Mouse (Mus musculus) myocyte (in vitro differentiated cells): ENCODE measurements around the gene Slc30a3. TPM values are rescaled to one million over a fixed set of nuclear protein-coding genes. Genes with fewer than 3 reads are reported as not detected.

Source experiments
- H3K27me3 ChIP-seq: one replicate; pipeline ENCODE4 v1.6.1; 2011; ENCODE audit not compliant: control insufficient read depth, insufficient read depth, insufficient read length
- H3K36me3 ChIP-seq: one replicate; pipeline ENCODE4 v1.6.1; 2011; ENCODE audit not compliant: control insufficient read depth, insufficient read depth
- H3K4me2 ChIP-seq: one replicate; pipeline ENCODE4 v1.6.1; 2011; ENCODE audit warnings: low read depth, control low read depth
- H3K4me3 ChIP-seq: one replicate; pipeline ENCODE4 v1.5.1; 2011; ENCODE audit warnings: mild to moderate bottlenecking, control low read depth, moderate library complexity
- H3K79me2 ChIP-seq: one replicate; pipeline ENCODE4 v1.6.1; 2011; ENCODE audit not compliant: control insufficient read depth, insufficient read depth
- H3ac ChIP-seq: one replicate; pipeline ENCODE4 v1.6.1; 2011; ENCODE audit not compliant: control insufficient read depth, insufficient read length
- CEBPB ChIP-seq: IDR thresholded peaks from 2 replicates; pipeline ENCODE4 v1.6.1; 2011; ENCODE audit warnings: mild to moderate bottlenecking, moderate library complexity; ENCODE audit not compliant: poor library complexity, insufficient read depth, severe bottlenecking
- E2F4 ChIP-seq: IDR thresholded peaks from one replicate; pipeline ENCODE4 v1.6.1; 2011; ENCODE audit warnings: mild to moderate bottlenecking, control low read depth, moderate library complexity; ENCODE audit not compliant: insufficient read depth
- MAX ChIP-seq: IDR thresholded peaks from one replicate; pipeline ENCODE4 v1.6.1; 2011; ENCODE audit warnings: low read depth, mild to moderate bottlenecking, control low read depth
- MYOD1 ChIP-seq, 3 experiments: IDR thresholded peaks; one replicate each; pipeline ENCODE4 v1.6.1; 2011; ENCODE audit warnings: control low read depth in 2 of 3, low read depth in 2 of 3, mild to moderate bottlenecking in 2 of 3, moderate library complexity in 1 of 3; ENCODE audit not compliant: insufficient read length in 2 of 3, control insufficient read depth in 1 of 3
- MYOG ChIP-seq, 3 experiments: IDR thresholded peaks; one replicate each; pipeline ENCODE4 v1.6.1; 2011; ENCODE audit warnings: control low read depth in 2 of 3, low read depth in 2 of 3, mild to moderate bottlenecking in 2 of 3; ENCODE audit not compliant: insufficient read length in 2 of 3, control insufficient read depth in 1 of 3, insufficient read depth in 1 of 3
- POLR2A ChIP-seq: IDR thresholded peaks from one replicate; pipeline ENCODE4 v1.6.1; 2011; ENCODE audit warnings: low read depth, mild to moderate bottlenecking, control low read depth, moderate library complexity; ENCODE audit not compliant: insufficient read length
- POLR2AphosphoS2 ChIP-seq: IDR thresholded peaks from one replicate; pipeline ENCODE4 v1.6.1; 2011; ENCODE audit warnings: low read depth, control low read depth; ENCODE audit not compliant: insufficient read length
- REST ChIP-seq: IDR thresholded peaks from one replicate; pipeline ENCODE4 v1.6.1; 2011; ENCODE audit warnings: mild to moderate bottlenecking, control low read depth, moderate library complexity; ENCODE audit not compliant: insufficient read depth, insufficient read length
- SRF ChIP-seq: IDR thresholded peaks from one replicate; pipeline ENCODE4 v1.6.1; 2011; ENCODE audit warnings: low read depth; ENCODE audit not compliant: control insufficient read depth, insufficient read length
- TCF12 ChIP-seq: IDR thresholded peaks from one replicate; pipeline ENCODE4 v1.6.1; 2011; ENCODE audit warnings: mild to moderate bottlenecking, control low read depth; ENCODE audit not compliant: poor library complexity, insufficient read depth, severe bottlenecking
- TCF3 ChIP-seq: IDR thresholded peaks from one replicate; pipeline ENCODE4 v1.6.1; 2011; ENCODE audit warnings: low read depth, control low read depth; ENCODE audit not compliant: insufficient read length
- USF1 ChIP-seq: IDR thresholded peaks from one replicate; pipeline ENCODE4 v1.6.1; 2011; ENCODE audit warnings: low read depth, mild to moderate bottlenecking, control low read depth, moderate library complexity
- polyA plus RNA-seq: library from polyadenylated mRNA; unstranded; fragments of >200 nt; fragmentation: generic; extraction: Trizol; gene quantifications from one replicate; pipeline ENCODE4 v1.2.1, GENCODE M21; 2012; ENCODE audit warnings: missing spikeins

Slc30a3 gene
- polyA plus RNA-seq, 1 experiment, result 0.19 TPM

GRCm38 (mm10) chr5:31076346-31076745, 31.7 kb downstream of the Slc30a3 start:
- H3ac ChIP-seq, result no peak overlapping the region
- no peaks in the 10 kb centered on the region for H3K79me2 ChIP-seq
- no peaks in the 10 kb centered on the region for H3K27me3 ChIP-seq
- TF ChIP-seq MYOG (IDR thresholded peaks at IDR 0.05; ENCODE audit: control insufficient read depth in 1 of 3, insufficient read depth in 1 of 3, insufficient read length in 2 of 3, low read depth in 2 of 3) (no peak), REST (no peak), POLR2A (no peak), POLR2AphosphoS2 (no peak), MAX (no peak), TCF12 (no peak), USF1 (no peak), E2F4 (no peak), CEBPB (no peak), SRF (no peak), MYOD1 (IDR thresholded peaks at IDR 0.05; ENCODE audit: control insufficient read depth in 1 of 3, insufficient read length in 2 of 3, low read depth in 2 of 3) (no peak), TCF3 (no peak)
- H3K36me3 ChIP-seq, result no peaks in the 10 kb centered on the region
- no peak overlapping the region for H3K4me3 ChIP-seq
- H3K4me2 ChIP-seq, result no peak overlapping the region

- TF ChIP-seq MAX (no peak), CEBPB (no peak), TCF3 (no peak), MYOD1 (IDR thresholded peaks at IDR 0.05; ENCODE audit: control insufficient read depth in 1 of 3, insufficient read length in 2 of 3, low read depth in 2 of 3) (no peak), POLR2AphosphoS2 (no peak)
- H3K4me2 ChIP-seq, result no peak overlapping the region
- no peaks in the 10 kb centered on the region for H3K79me2 ChIP-seq
- H3K36me3 ChIP-seq, result peaks cover 1% of the 10 kb centered on the region
- H3K27me3 ChIP-seq, result no peaks in the 10 kb centered on the region
- no peak overlapping the region for H3ac ChIP-seq
- H3K4me3 ChIP-seq, result no peak overlapping the region
These were observed 34.9 kb downstream of the Slc30a3 start for GRCm38 (mm10) chr5:31073176-31073575.

- no peak overlapping the region for H3K4me2 ChIP-seq
- H3ac ChIP-seq, result no peak overlapping the region
- H3K4me3 ChIP-seq, result no peak overlapping the region
- H3K36me3 ChIP-seq, result peaks cover 6% of the 10 kb centered on the region
- no peaks in the 10 kb centered on the region for H3K79me2 ChIP-seq
- no peak for TF ChIP-seq SRF
- H3K27me3 ChIP-seq, result no peaks in the 10 kb centered on the region
These were observed 36.2 kb downstream of the Slc30a3 start for GRCm38 (mm10) chr5:31071821-31072220.

GRCm38 (mm10) chr5:31071059-31071458, 37.0 kb downstream of the Slc30a3 start:
- no peaks in the 10 kb centered on the region for H3K27me3 ChIP-seq
- peaks cover 6% of the 10 kb centered on the region for H3K36me3 ChIP-seq
- H3K79me2 ChIP-seq, result no peaks in the 10 kb centered on the region
- no peak for TF ChIP-seq CEBPB
- no peak overlapping the region for H3K4me2 ChIP-seq
- no peak overlapping the region for H3ac ChIP-seq
- no peak overlapping the region for H3K4me3 ChIP-seq

GRCm38 (mm10) chr5:31069810-31070209, 38.2 kb downstream of the Slc30a3 start:
- Histone ChIP-seq H3ac (no peak overlapping the region), H3K4me2 (no peak overlapping the region), H3K79me2 (no peaks in the 10 kb centered on the region), H3K4me3 (no peak overlapping the region), H3K36me3 (peaks cover 6% of the 10 kb centered on the region), H3K27me3 (no peaks in the 10 kb centered on the region)
- TF ChIP-seq E2F4, result no peak
- no peak for TF ChIP-seq USF1
- no peak for TF ChIP-seq MYOG (IDR thresholded peaks at IDR 0.05; ENCODE audit: control insufficient read depth in 1 of 3, insufficient read depth in 1 of 3, insufficient read length in 2 of 3, low read depth in 2 of 3)
- no peak for TF ChIP-seq SRF
- TF ChIP-seq REST, result no peak
- no peak for TF ChIP-seq POLR2AphosphoS2
- no peak for TF ChIP-seq MYOD1 (IDR thresholded peaks at IDR 0.05; ENCODE audit: control insufficient read depth in 1 of 3, insufficient read length in 2 of 3, low read depth in 2 of 3)
- TF ChIP-seq CEBPB, result no peak
- TF ChIP-seq MAX, result no peak
- no peak for TF ChIP-seq TCF12
- TF ChIP-seq POLR2A, result no peak
- TF ChIP-seq TCF3, result no peak
